Mouse (Mus musculus): ENCODE results near the gene Zdhhc14. TPM values are rescaled to one million over a fixed set of nuclear protein-coding genes. Genes with fewer than 3 reads are reported as not detected.

Zdhhc14 gene
- total and polyA plus RNA-seq, 3 experiments = 0.34 to 1.3 (median 0.35) TPM

DNA sequence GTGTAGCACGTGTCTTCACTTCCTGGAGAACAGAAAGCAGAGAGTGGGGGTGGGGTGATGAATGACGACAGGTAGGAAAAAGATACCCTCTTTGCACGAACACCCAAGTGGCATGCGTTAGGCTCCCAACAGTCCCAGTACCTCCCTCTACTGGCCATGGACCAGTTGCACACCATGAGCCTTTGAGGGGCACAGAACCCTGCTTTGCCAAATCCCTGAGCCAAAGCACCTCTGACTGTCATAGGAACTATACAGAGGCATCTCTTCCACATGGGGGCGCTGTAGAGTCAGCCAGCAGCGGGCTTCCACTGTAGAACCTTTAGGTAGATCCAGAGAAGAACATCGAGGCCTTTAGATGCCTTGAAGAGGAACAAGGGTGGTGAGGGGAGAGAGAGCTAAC is 241.0 kb downstream of the Zdhhc14 start:
- peaks cover 18 to 51% of the 10 kb centered on the region in 2 experiments for H3K4me1 ChIP-seq (ENCODE audit: control insufficient read depth in 1 of 2, insufficient read depth in 2 of 2)
- no peaks in the 10 kb centered on the region for H3K79me2 ChIP-seq (replicated peaks; ENCODE audit: control insufficient read depth, extremely low read depth, insufficient read depth, poor library complexity, severe bottlenecking)
- no peaks in the 10 kb centered on the region for H3K9me3 ChIP-seq (replicated peaks; ENCODE audit: low read length)
- no peaks in the 10 kb centered on the region for H3K27me3 ChIP-seq (replicated peaks)
- no peak overlapping the region for H3K27ac ChIP-seq (ENCODE audit: insufficient read depth, low read depth)
- peaks cover 0 to 4% of the 10 kb centered on the region in 2 experiments for H3K36me3 ChIP-seq (replicated peaks in 1 of 2; ENCODE audit: control insufficient read depth in 1 of 2, insufficient read depth in 1 of 2, low read length in 1 of 2)
- no peak overlapping the region for H3K4me2 ChIP-seq (ENCODE audit: insufficient read depth, low read depth, poor library complexity, severe bottlenecking)
- no peak overlapping the region for H3K9ac ChIP-seq (ENCODE audit: insufficient read depth, low read depth)
- no peak overlapping the region for H3K4me3 ChIP-seq (replicated peaks in 1 of 3; ENCODE audit: low read depth in 2 of 3, low read length in 2 of 3, poor library complexity in 1 of 3)
- TF ChIP-seq MYC (IDR thresholded peaks at IDR 0.05; ENCODE audit: low read depth, low read length) = peak; percentile 79
- no peak for TF ChIP-seq MXI1 (IDR thresholded peaks at IDR 0.05; ENCODE audit: low read depth, low read length)
- no peak for TF ChIP-seq SIN3A (IDR thresholded peaks at IDR 0.05; ENCODE audit: low read length)
- no peak for TF ChIP-seq PAX5 (IDR thresholded peaks at IDR 0.05; ENCODE audit: low read length)
- no peak for TF ChIP-seq MAZ (IDR thresholded peaks at IDR 0.05; ENCODE audit: low read depth, low read length)
- no peak for TF ChIP-seq GABPA (IDR thresholded peaks at IDR 0.05; ENCODE audit: insufficient replicate concordance, low read depth, low read length)
- no peak for TF ChIP-seq CHD1 (IDR thresholded peaks at IDR 0.05; ENCODE audit: low read depth, low read length)
- TF ChIP-seq ZC3H11A (IDR thresholded peaks at IDR 0.05; ENCODE audit: low read depth, low read length) = no peak
- TF ChIP-seq JUND (conservative IDR thresholded peaks at IDR 0.05; ENCODE audit: low read depth, low read length) = no peak
- TF ChIP-seq ZMIZ1 (IDR thresholded peaks at IDR 0.05; ENCODE audit: low read depth, low read length) = no peak
- no peak for TF ChIP-seq ZKSCAN1 (IDR thresholded peaks at IDR 0.05; ENCODE audit: borderline replicate concordance, low read depth, low read length)
- no peak for TF ChIP-seq MAFK (IDR thresholded peaks at IDR 0.05; ENCODE audit: insufficient replicate concordance, low read length)
- 0 out of 2 replicates have a peak, but pooled peaks have one; percentile 13 for TF ChIP-seq CHD2 (IDR thresholded peaks at IDR 0.05; ENCODE audit: low read length)
- TF ChIP-seq USF2 (conservative IDR thresholded peaks at IDR 0.05; ENCODE audit: low read depth, low read length) = no peak
- TF ChIP-seq NRF1 (IDR thresholded peaks at IDR 0.05; ENCODE audit: low read depth, low read length) = 0 out of 2 replicates have a peak, but pooled peaks have one; percentile 27
- no peak for TF ChIP-seq ELF1 (IDR thresholded peaks at IDR 0.05; ENCODE audit: low read depth, low read length)
- TF ChIP-seq ZNF384 (IDR thresholded peaks at IDR 0.05; ENCODE audit: low read depth, low read length) = no peak
- TF ChIP-seq TBP (conservative IDR thresholded peaks at IDR 0.05; ENCODE audit: low read depth, low read length) = no peak
- no peak for TF ChIP-seq EP300 (IDR thresholded peaks at IDR 0.05; ENCODE audit: low read length)
- peak; percentile 57 for TF ChIP-seq RAD21 (IDR thresholded peaks at IDR 0.05; ENCODE audit: low read depth, low read length)
- peak; percentile 80 for TF ChIP-seq SMC3 (IDR thresholded peaks at IDR 0.05; ENCODE audit: low read depth, low read length)
- TF ChIP-seq CTCF (conservative IDR thresholded peaks at IDR 0.05 in 1 of 2, IDR thresholded peaks at IDR 0.05 in 1 of 2; ENCODE audit: low read depth in 2 of 2, low read length in 2 of 2) = peak; percentile 72 to 79
- TF ChIP-seq JUN (IDR thresholded peaks at IDR 0.05; ENCODE audit: insufficient read depth, low read depth, low read length) = no peak
- TF ChIP-seq MAX (IDR thresholded peaks at IDR 0.05; ENCODE audit: low read length) = peak; percentile 65
- no peak for TF ChIP-seq E2F4 (IDR thresholded peaks at IDR 0.05; ENCODE audit: insufficient replicate concordance, low read depth, low read length)
- no peak for TF ChIP-seq POLR2A (IDR thresholded peaks at IDR 0.05; ENCODE audit: low read depth, low read length)
- TF ChIP-seq UBTF (IDR thresholded peaks at IDR 0.05; ENCODE audit: low read depth, low read length) = no peak
- no peak for TF ChIP-seq RCOR1 (conservative IDR thresholded peaks at IDR 0.05; ENCODE audit: low read depth, low read length)
- no peak for TF ChIP-seq IRF4 (IDR thresholded peaks at IDR 0.05; ENCODE audit: low read depth, low read length)
- no peak for TF ChIP-seq TCF12 (IDR thresholded peaks at IDR 0.05; ENCODE audit: low read depth, low read length)
- TF ChIP-seq NELFE (IDR thresholded peaks at IDR 0.05; ENCODE audit: low read depth, low read length) = 0 out of 2 replicates have a peak, but pooled peaks have one; percentile 35
- no peak for TF ChIP-seq USF1 (IDR thresholded peaks at IDR 0.05; ENCODE audit: low read depth, low read length)
- peak; percentile 72 for TF ChIP-seq BHLHE40 (IDR thresholded peaks at IDR 0.05; ENCODE audit: low read depth, low read length)
- TF ChIP-seq POLR2AphosphoS2 (IDR thresholded peaks at IDR 0.05; ENCODE audit: low read depth, low read length) = no peak
- TF ChIP-seq ETS1 (conservative IDR thresholded peaks at IDR 0.05; ENCODE audit: low read depth, low read length) = no peak
- TF ChIP-seq MEF2A (IDR thresholded peaks at IDR 0.05; ENCODE audit: borderline replicate concordance, low read depth, low read length) = no peak
- TF ChIP-seq KAT2A (IDR thresholded peaks at IDR 0.05; ENCODE audit: insufficient replicate concordance, low read length) = no peak
- TF ChIP-seq HCFC1 (IDR thresholded peaks at IDR 0.05; ENCODE audit: low read depth, low read length) = no peak
- dilution Hi-C loops (cut with MboI; ENCODE audit: extremely low pct_ligation_motif_present, extremely low pct_unique_long_range_greater_than_20kb, low sequenced_read_pairs) (no loop called here), in situ Hi-C loops (cut with MboI; ENCODE audit: low pct_ligation_motif_present, low pct_unique_long_range_greater_than_20kb, low sequenced_read_pairs) (no loop called here)
- DNase-seq (ENCODE audit: extremely low read depth) = peak; percentile 75

Measured in CH12.LX (cell line).